Comparison of ENCODE assay signal across 25 mouse cellular contexts in genomic region chr2:72221706-72222105, GRCm38 (mm10).
DNase-seq lines count a peak whose midpoint lies in the region; ATAC-seq and TF ChIP-seq lines count a peak whose summit lies in the region.
"Had no signal": no experiment of that assay in that cellular context is flagged by ENCODE, and none has a peak within 500 bp of the region (broad histone marks: within the 10 kb centered on the region; RNA-seq: fewer than 3 reads in every experiment).

No protein-coding gene starts in this region.

- peak overlapping the region; percentile 63 for H3K27ac ChIP-seq in heart, embryonic 13.5 days (replicated peaks)
- no peak overlapping the region for H3K27ac ChIP-seq in lung, embryonic 14.5 days (ENCODE audit: low read depth)
- H3K27ac ChIP-seq in macrophage: 0 out of 2 replicates have a peak overlapping the region, but pooled peaks have one; percentile 15
- H3K27ac ChIP-seq: embryonic facial prominence, embryonic 13.5 days; hindbrain, embryonic 13.5 days; left cerebral cortex, adult 2 months; neural tube, embryonic 13.5 days; stomach, embryonic 15.5 days had no signal

- no peaks in the 10 kb centered on the region for H3K36me3 ChIP-seq in heart, embryonic 13.5 days
- H3K36me3 ChIP-seq in lung, embryonic 14.5 days (ENCODE audit: insufficient read depth): no peaks in the 10 kb centered on the region
- no peaks in the 10 kb centered on the region for H3K36me3 ChIP-seq in macrophage (ENCODE audit: inconsistent target)
- H3K36me3 ChIP-seq: embryonic facial prominence, embryonic 13.5 days; hindbrain, embryonic 13.5 days; neural tube, embryonic 13.5 days; stomach, embryonic 15.5 days had no signal

- intact Hi-C loops in heart, postnatal 10 days (cut with DNase I): no loop called here

- H3K4me2 ChIP-seq in heart, embryonic 13.5 days: no peak overlapping the region
- H3K4me2 ChIP-seq in lung, embryonic 14.5 days: no peak overlapping the region
- H3K4me2 ChIP-seq: embryonic facial prominence, embryonic 13.5 days; hindbrain, embryonic 13.5 days; neural tube, embryonic 13.5 days; stomach, embryonic 15.5 days had no signal

- no peaks in the 10 kb centered on the region for H3K27me3 ChIP-seq in heart, embryonic 13.5 days (replicated peaks)
- H3K27me3 ChIP-seq in lung, embryonic 14.5 days (ENCODE audit: insufficient read depth, low read length): no peaks in the 10 kb centered on the region
- H3K27me3 ChIP-seq: embryonic facial prominence, embryonic 13.5 days; stomach, embryonic 15.5 days had no signal

- H3K9me3 ChIP-seq in heart, embryonic 13.5 days: no peaks in the 10 kb centered on the region
- no peaks in the 10 kb centered on the region for H3K9me3 ChIP-seq in lung, embryonic 14.5 days (ENCODE audit: low read depth, low read length)
- H3K9me3 ChIP-seq: embryonic facial prominence, embryonic 13.5 days; hindbrain, embryonic 13.5 days; megakaryocyte, embryonic 14.5 days; neural tube, embryonic 13.5 days; stomach, embryonic 15.5 days had no signal

- no peaks in the 10 kb centered on the region for H3K79me2 ChIP-seq in macrophage (ENCODE audit: inconsistent target)

- H3K4me3 ChIP-seq in heart, embryonic 13.5 days: no peak overlapping the region
- no peak overlapping the region for H3K4me3 ChIP-seq in lung, embryonic 14.5 days (ENCODE audit: low read depth, low read length)
- no peak overlapping the region for H3K4me3 ChIP-seq in macrophage (ENCODE audit: inconsistent target)
- H3K4me3 ChIP-seq: embryonic facial prominence, embryonic 13.5 days; hindbrain, embryonic 13.5 days; left cerebral cortex, adult 2 months; megakaryocyte, embryonic 14.5 days; neural tube, embryonic 13.5 days; stomach, embryonic 15.5 days had no signal

- DNase-seq in embryo, embryonic 10 days (ENCODE audit: low spot score): peak; percentile 35
- no peak for DNase-seq in embryo, embryonic 11 days
- no peak for DNase-seq in heart, postnatal 10 days
- peak; percentile 53 for DNase-seq in lung, embryonic 14.5 days
- DNase-seq in lung, postnatal 36 days: no peak
- no peak for DNase-seq in spleen, postnatal 10 days (ENCODE audit: low spot score in 2 of 2)
- DNase-seq: cerebellum, adult 9-11 months; kidney, adult 11 months; kidney, postnatal 4 days; layer of hippocampus, adult 9-11 months; lung, postnatal 14 days; midbrain, embryonic 14.5 days; retina, postnatal 1 day; right cerebral cortex, postnatal 25 days; thymus, adult 18-20 months; thymus, postnatal 36 days had no signal

- ATAC-seq in heart, embryonic 13.5 days (ENCODE audit: extremely low read depth, insufficient number of reproducible peaks, low FRiP score, low TSS enrichment): no peak
- ATAC-seq in lung, embryonic 14.5 days (ENCODE audit: insufficient read depth): no peak
- ATAC-seq: forebrain, embryonic 14.5 days had no signal

- WGBS in heart, embryonic 13.5 days: 36% methylated on average over 7 of the region's 7 CpGs
- 25% methylated on average over 7 of the region's 7 CpGs for WGBS in lung, embryonic 14.5 days
- WGBS in macrophage (ENCODE audit: missing documents): 60% methylated on average over 6 of the region's 7 CpGs

- H3K4me1 ChIP-seq in heart, embryonic 13.5 days: peaks cover 18% of the 10 kb centered on the region
- no peaks in the 10 kb centered on the region for H3K4me1 ChIP-seq in lung, embryonic 14.5 days (ENCODE audit: insufficient read depth)
- H3K4me1 ChIP-seq: hindbrain, embryonic 13.5 days; stomach, embryonic 15.5 days had no signal

- no peak for TF ChIP-seq CTCF in lung, embryonic 14.5 days (IDR thresholded peaks at IDR 0.05; ENCODE audit: low read depth)

- no peak overlapping the region for H3K9ac ChIP-seq in heart, embryonic 13.5 days
- H3K9ac ChIP-seq in lung, embryonic 14.5 days: no peak overlapping the region
- H3K9ac ChIP-seq: embryonic facial prominence, embryonic 13.5 days; hindbrain, embryonic 13.5 days; neural tube, embryonic 13.5 days; stomach, embryonic 15.5 days had no signal

Comparison
In these comparisons a context has a peak if more than half of its experiments do, and no peak if none do; other contexts are left out.
1. DNase-seq: peak in embryo, embryonic 10 days (single experiment) and lung, embryonic 14.5 days (single experiment); none in embryo, embryonic 11 days (single experiment), heart, postnatal 10 days (0 of 2), lung, postnatal 36 days (single experiment) and spleen, postnatal 10 days (0 of 2).